Mouse (Mus musculus) adrenal gland, postnatal 36 days (tissue): ENCODE measurements around the gene C1s1. TPM values are rescaled to one million over a fixed set of nuclear protein-coding genes. Genes with fewer than 3 reads are reported as not detected.
A peak's percentile ranks its signal among the peaks of the same experiment; 100 is the strongest.
"Not testable (repeated sequence)": the region's sequence is repeated elsewhere in the genome, so short reads cannot be mapped to it uniquely, and the experiment has no call there.

Experiments
- DNase-seq, 2 experiments: peaks; one replicate each; pipeline ENCODE4 v3.0.0; 2021; ENCODE audit warnings: mixed read lengths in 1 of 2
- long read RNA-seq, 2 experiments: library from polyadenylated mRNA; stranded (forward); transcript quantifications; one replicate each; pipeline ENCODE4 v2.0.0; 2021; ENCODE audit warnings: borderline sequencing depth in 2 of 2
- total RNA-seq, 2 experiments: library from RNA; stranded (reverse); gene quantifications; 2 replicates each; pipeline ENCODE4 v1.2.3; 2021

C1s1 gene
- 10 to 100 TPM; 46.2 to 61.5 TPM for total RNA-seq
- long read RNA-seq, experiment 1, transcript C1s1-204 (12 exons, 2,906 nt) = major isoform, 7 of 20 reads
- long read RNA-seq, experiment 1, partial matches to known transcripts = 7 of 20 reads
- long read RNA-seq, experiment 1, other reads (novel, unspliced or antisense) = 6 of 20 reads
- long read RNA-seq, experiment 2, transcript C1s1-204 (12 exons, 2,906 nt) = major isoform, 6 of 11 reads
- long read RNA-seq, experiment 2, partial matches to known transcripts = 0 of 11 reads
- long read RNA-seq, experiment 2, other reads (novel, unspliced or antisense) = 5 of 11 reads

- peak; percentile 20 to 73 for DNase-seq
Measured at GRCm38 (mm10) chr6:124542284-124542683, at the start of gene C1s1. TSS of gene C1s1 (minus strand) at chr6:124542359.

- peak; percentile 23 to 54 for DNase-seq
Measured at GRCm38 (mm10) chr6:124588771-124589170, 46.6 kb upstream of the C1s1 start.

GRCm38 (mm10) chr6:124586266-124586665, 44.1 kb upstream of the C1s1 start:
- DNase-seq = no peak

GRCm38 (mm10) chr6:124585761-124586160, 43.6 kb upstream of the C1s1 start:
- DNase-seq = peak; percentile 92

- DNase-seq = peak; percentile 32 to 45
Measured at GRCm38 (mm10) chr6:124584935-124585334, 42.8 kb upstream of the C1s1 start.

- peak; percentile 36 to 58 for DNase-seq
Measured at GRCm38 (mm10) chr6:124582231-124582630, 40.1 kb upstream of the C1s1 start.

- peak; percentile 80 to 81 for DNase-seq
Measured at GRCm38 (mm10) chr6:124580155-124580554, 38.0 kb upstream of the C1s1 start.

GRCm38 (mm10) chr6:124575155-124575678, 33.1 kb upstream of the C1s1 start:
- not testable (repeated sequence) for DNase-seq

GRCm38 (mm10) chr6:124570026-124570425, 27.9 kb upstream of the C1s1 start, which contains the start of gene C1rb:
TSS of gene C1rb (plus strand) at chr6:124570294.
- peak; percentile 71 for DNase-seq

GRCm38 (mm10) chr6:124561611-124562010, 19.5 kb upstream of the C1s1 start:
- peak in 1 of 2 experiments; percentile 29 for DNase-seq

- not testable (repeated sequence) for DNase-seq
Measured at GRCm38 (mm10) chr6:124561156-124561555, 19.0 kb upstream of the C1s1 start.

- DNase-seq = not testable (repeated sequence)
Measured at GRCm38 (mm10) chr6:124555956-124556355, 13.8 kb upstream of the C1s1 start.

- no peak for DNase-seq
Measured at GRCm38 (mm10) chr6:124552766-124553165, 10.6 kb upstream of the C1s1 start.

- no peak for DNase-seq
Measured at GRCm38 (mm10) chr6:124549023-124549550, 6.9 kb upstream of the C1s1 start.

GRCm38 (mm10) chr6:124547979-124548378, 5.8 kb upstream of the C1s1 start:
- DNase-seq = not testable (repeated sequence)

GRCm38 (mm10) chr6:124545425-124545824, 3.3 kb upstream of the C1s1 start:
- DNase-seq = no peak

GRCm38 (mm10) chr6:124544466-124544865, 2.3 kb upstream of the C1s1 start:
- peak; percentile 30 to 48 for DNase-seq

GRCm38 (mm10) chr6:124541176-124541575, 983 bp downstream of the C1s1 start:
- not testable (repeated sequence) for DNase-seq

GRCm38 (mm10) chr6:124536125-124536829, 5.9 kb downstream of the C1s1 start:
- not testable (repeated sequence) for DNase-seq

- no peak for DNase-seq
Measured at GRCm38 (mm10) chr6:124531077-124531476, 11.1 kb downstream of the C1s1 start.

- DNase-seq = no peak
Measured at GRCm38 (mm10) chr6:124527881-124528280, 14.3 kb downstream of the C1s1 start.

GRCm38 (mm10) chr6:124522082-124522481, 20.1 kb downstream of the C1s1 start:
- peak; percentile 57 for DNase-seq

- DNase-seq = peak; percentile 7 to 35
Measured at GRCm38 (mm10) chr6:124517733-124518132, 24.4 kb downstream of the C1s1 start.
